Mouse (Mus musculus): ENCODE measurements around the gene Gstm5. TPM values are rescaled to one million over a fixed set of nuclear protein-coding genes. Genes with fewer than 3 reads are reported as not detected.

Gene Gstm5
- polyA plus RNA-seq (2012; rRNA removed) (86.0 and 111 TPM in 2 replicates), polyA plus RNA-seq (2014; fragmentation: Nextera tagmentation; extraction: Ambion mirVana) (183 and 196 TPM in 2 replicates)

DNA sequence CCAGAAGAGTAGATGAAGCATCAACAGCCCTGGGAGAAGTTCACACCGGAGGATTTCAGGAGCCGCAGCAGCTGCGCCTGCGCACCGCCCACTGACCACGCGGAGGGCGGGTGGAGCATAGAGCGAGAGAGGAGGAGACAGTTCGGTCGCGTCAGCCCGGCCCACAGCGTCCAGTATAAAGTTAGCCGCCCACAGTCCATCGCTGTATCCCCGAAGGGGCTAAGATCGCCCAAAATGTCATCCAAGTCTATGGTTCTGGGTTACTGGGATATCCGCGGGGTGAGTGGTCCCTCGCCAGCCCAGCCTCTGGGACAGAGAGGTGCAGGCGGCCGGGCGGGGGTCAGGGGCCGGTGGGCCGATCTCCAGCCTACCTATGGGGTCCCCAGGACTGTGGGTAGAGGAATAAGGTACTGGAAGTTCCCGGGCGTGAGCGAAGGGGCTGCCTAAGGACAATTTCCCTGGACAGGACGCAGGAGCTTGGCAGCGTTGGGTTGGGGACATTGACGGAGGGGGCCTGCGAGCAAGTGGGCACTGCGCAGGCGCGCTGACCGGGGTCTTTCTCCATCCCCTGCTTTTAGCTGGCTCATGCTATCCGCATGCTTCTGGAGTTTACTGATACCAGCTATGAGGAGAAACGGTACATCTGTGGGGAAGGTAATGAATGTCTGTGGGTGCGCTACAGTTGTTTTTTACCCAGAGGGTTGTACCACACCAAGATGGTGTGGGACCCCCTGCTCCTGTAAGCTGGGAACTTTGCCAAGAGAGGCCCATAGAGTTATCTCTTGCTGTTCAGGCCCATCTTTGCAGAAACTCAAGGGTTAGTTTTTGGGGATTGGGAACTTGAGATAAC, at the start of gene Gstm5:
TSS of gene Gstm5 (plus strand) at position 102 of the 850 bp plus-strand sequence.
- Histone ChIP-seq H3K4me2 (ENCODE audit: low read depth) (peak within 1 kb of the TSS; percentile 83), H3K4me1 (replicated peaks; ENCODE audit: control insufficient read depth in 2 of 2, insufficient read depth in 2 of 2, low read length in 1 of 2) (peaks cover 8 to 16% of the 10 kb centered on the region in 2 experiments), H3K27me3 (ENCODE audit: control insufficient read depth, insufficient read depth, low read length) (no peaks in the 10 kb centered on the region), H3K9ac (replicated peaks) (peak within 1 kb of the TSS; percentile 76), H3K4me3 (ENCODE audit: insufficient read depth in 1 of 2, low read depth in 2 of 2, low read length in 2 of 2) (peak within 1 kb of the TSS; percentile 63 to 70), H3K36me3 (replicated peaks; ENCODE audit: control insufficient read depth, insufficient read depth, low read depth) (peaks cover 5% of the 10 kb centered on the region), H3K9me3 (ENCODE audit: control insufficient read depth, low read length) (no peaks in the 10 kb centered on the region), H3K27ac (peak within 1 kb of the TSS; percentile 61)
- TF ChIP-seq CTCF (IDR thresholded peaks at IDR 0.05; ENCODE audit: low read depth): no peak
- TF ChIP-seq EP300 (IDR thresholded peaks at IDR 0.05; ENCODE audit: low read depth): peak; percentile 82
- DNase-seq (ENCODE audit: low read depth in 3 of 3, low spot score in 3 of 3) (peak; percentile 66 to 72 (median 69)), ATAC-seq (ENCODE audit: insufficient read depth) (peak; percentile 91)
- 3% methylated on average over 40 of the region's 40 CpGs for WGBS (ENCODE audit: insufficient replicate concordance)

DNA sequence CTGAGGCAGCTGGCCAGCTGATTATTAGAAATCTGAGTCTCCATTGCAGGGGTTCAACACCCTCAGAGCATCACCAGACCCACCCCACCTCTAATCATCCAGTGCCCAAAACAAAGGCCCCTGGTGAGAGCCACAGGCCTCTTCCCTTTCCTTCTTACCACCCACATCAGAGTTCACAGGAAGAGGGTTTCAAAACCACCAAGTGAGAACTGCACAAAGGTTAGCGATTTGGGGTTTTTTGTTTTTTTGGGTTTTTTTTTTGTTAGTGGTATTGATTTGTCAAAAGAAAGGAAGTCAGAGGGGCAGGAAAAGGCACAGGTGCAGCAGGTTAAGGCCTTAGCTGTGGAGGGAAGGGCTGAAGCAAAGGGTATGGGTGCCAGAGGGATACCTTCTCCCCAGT, 49.4 kb upstream of the Gstm5 start:
- no peak for DNase-seq (ENCODE audit: low read depth in 3 of 3, low spot score in 3 of 3)
- no peak for ATAC-seq (ENCODE audit: insufficient read depth)
- H3K4me3 ChIP-seq (ENCODE audit: insufficient read depth in 1 of 2, low read depth in 2 of 2, low read length in 2 of 2): no peak overlapping the region
- H3K4me1 ChIP-seq (replicated peaks; ENCODE audit: control insufficient read depth in 2 of 2, insufficient read depth in 2 of 2, low read length in 1 of 2): peaks cover 0 to 5% of the 10 kb centered on the region in 2 experiments; a peak in 1 of 4 replicates
- H3K27ac ChIP-seq: no peak overlapping the region
- TF ChIP-seq EP300 (IDR thresholded peaks at IDR 0.05; ENCODE audit: low read depth) (no peak), CTCF (IDR thresholded peaks at IDR 0.05; ENCODE audit: low read depth) (no peak)
- H3K9ac ChIP-seq (replicated peaks): no peak overlapping the region
- H3K36me3 ChIP-seq (replicated peaks; ENCODE audit: control insufficient read depth, insufficient read depth, low read depth): no peaks in the 10 kb centered on the region
- no peak overlapping the region for H3K4me2 ChIP-seq (ENCODE audit: low read depth)
- no peaks in the 10 kb centered on the region for H3K9me3 ChIP-seq (ENCODE audit: control insufficient read depth, low read length)
- H3K27me3 ChIP-seq (ENCODE audit: control insufficient read depth, insufficient read depth, low read length): no peaks in the 10 kb centered on the region
- 15% methylated on average over 1 of the region's 1 CpGs for WGBS (ENCODE audit: insufficient replicate concordance)

DNA sequence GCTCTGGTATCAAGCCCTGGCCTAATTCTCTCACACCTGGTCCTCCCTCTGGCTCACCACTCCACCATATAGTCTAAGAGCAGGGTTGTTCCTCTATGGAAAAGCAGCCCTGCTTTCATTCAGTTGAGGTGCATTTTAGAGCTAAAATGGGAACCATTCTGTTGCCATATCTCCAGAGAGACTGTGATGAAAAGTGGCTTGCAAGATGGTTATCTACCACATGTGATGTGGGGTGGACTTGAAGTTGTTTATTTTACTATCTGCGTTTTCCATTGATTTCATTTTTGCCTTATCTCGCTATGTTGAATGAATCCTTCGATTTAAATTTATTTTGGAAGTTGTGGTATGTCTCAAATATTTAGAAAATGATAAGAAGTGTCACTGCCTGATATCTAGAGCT, 48.8 kb upstream of the Gstm5 start:
- ATAC-seq (ENCODE audit: insufficient read depth) (no peak), DNase-seq (ENCODE audit: low read depth in 3 of 3, low spot score in 3 of 3) (no peak)
- Histone ChIP-seq H3K9me3 (ENCODE audit: control insufficient read depth, low read length) (no peaks in the 10 kb centered on the region), H3K36me3 (replicated peaks; ENCODE audit: control insufficient read depth, insufficient read depth, low read depth) (no peaks in the 10 kb centered on the region), H3K4me3 (ENCODE audit: insufficient read depth in 1 of 2, low read depth in 2 of 2, low read length in 2 of 2) (no peak overlapping the region), H3K4me1 (replicated peaks; ENCODE audit: control insufficient read depth in 2 of 2, insufficient read depth in 2 of 2, low read length in 1 of 2) (peaks cover 0 to 5% of the 10 kb centered on the region in 2 experiments; a peak in 1 of 4 replicates), H3K27me3 (ENCODE audit: control insufficient read depth, insufficient read depth, low read length) (no peaks in the 10 kb centered on the region), H3K9ac (replicated peaks) (no peak overlapping the region), H3K27ac (no peak overlapping the region), H3K4me2 (ENCODE audit: low read depth) (no peak overlapping the region)
- no peak for TF ChIP-seq EP300 (IDR thresholded peaks at IDR 0.05; ENCODE audit: low read depth)
- no peak for TF ChIP-seq CTCF (IDR thresholded peaks at IDR 0.05; ENCODE audit: low read depth)
- WGBS (ENCODE audit: insufficient replicate concordance): 18% methylated on average over 3 of the region's 3 CpGs

DNA sequence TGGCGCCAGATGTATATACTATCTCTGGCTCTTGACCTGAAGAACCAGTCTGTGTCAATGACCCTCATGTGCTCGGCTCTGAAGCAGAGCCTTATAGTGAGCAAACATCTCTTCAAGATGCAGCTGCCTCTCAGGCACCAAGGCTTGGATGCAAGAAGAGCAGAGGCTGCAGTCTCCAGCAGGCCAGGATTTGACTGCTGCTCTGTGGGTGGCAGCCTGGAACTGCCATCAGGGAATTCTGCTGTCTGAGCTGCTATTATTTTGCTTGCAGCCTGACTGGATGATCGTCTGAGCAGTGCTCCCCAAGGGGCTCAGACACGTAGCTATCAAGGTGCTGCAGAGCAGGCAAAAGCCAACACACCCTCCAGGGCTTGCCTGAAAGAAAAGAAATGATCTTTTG, 47.5 kb upstream of the Gstm5 start:
- DNase-seq (ENCODE audit: low read depth in 3 of 3, low spot score in 3 of 3) (no peak), ATAC-seq (ENCODE audit: insufficient read depth) (no peak)
- Histone ChIP-seq H3K4me2 (ENCODE audit: low read depth) (no peak overlapping the region), H3K36me3 (replicated peaks; ENCODE audit: control insufficient read depth, insufficient read depth, low read depth) (no peaks in the 10 kb centered on the region), H3K4me1 (replicated peaks; ENCODE audit: control insufficient read depth in 2 of 2, insufficient read depth in 2 of 2, low read length in 1 of 2) (peaks cover 0 to 5% of the 10 kb centered on the region in 2 experiments; a peak in 1 of 4 replicates), H3K27me3 (ENCODE audit: control insufficient read depth, insufficient read depth, low read length) (no peaks in the 10 kb centered on the region), H3K4me3 (ENCODE audit: insufficient read depth in 1 of 2, low read depth in 2 of 2, low read length in 2 of 2) (no peak overlapping the region), H3K9me3 (ENCODE audit: control insufficient read depth, low read length) (no peaks in the 10 kb centered on the region), H3K27ac (no peak overlapping the region), H3K9ac (replicated peaks) (no peak overlapping the region)
- 42% methylated on average over 4 of the region's 4 CpGs for WGBS (ENCODE audit: insufficient replicate concordance)
- TF ChIP-seq CTCF (IDR thresholded peaks at IDR 0.05; ENCODE audit: low read depth) (no peak), EP300 (IDR thresholded peaks at IDR 0.05; ENCODE audit: low read depth) (no peak)

DNA sequence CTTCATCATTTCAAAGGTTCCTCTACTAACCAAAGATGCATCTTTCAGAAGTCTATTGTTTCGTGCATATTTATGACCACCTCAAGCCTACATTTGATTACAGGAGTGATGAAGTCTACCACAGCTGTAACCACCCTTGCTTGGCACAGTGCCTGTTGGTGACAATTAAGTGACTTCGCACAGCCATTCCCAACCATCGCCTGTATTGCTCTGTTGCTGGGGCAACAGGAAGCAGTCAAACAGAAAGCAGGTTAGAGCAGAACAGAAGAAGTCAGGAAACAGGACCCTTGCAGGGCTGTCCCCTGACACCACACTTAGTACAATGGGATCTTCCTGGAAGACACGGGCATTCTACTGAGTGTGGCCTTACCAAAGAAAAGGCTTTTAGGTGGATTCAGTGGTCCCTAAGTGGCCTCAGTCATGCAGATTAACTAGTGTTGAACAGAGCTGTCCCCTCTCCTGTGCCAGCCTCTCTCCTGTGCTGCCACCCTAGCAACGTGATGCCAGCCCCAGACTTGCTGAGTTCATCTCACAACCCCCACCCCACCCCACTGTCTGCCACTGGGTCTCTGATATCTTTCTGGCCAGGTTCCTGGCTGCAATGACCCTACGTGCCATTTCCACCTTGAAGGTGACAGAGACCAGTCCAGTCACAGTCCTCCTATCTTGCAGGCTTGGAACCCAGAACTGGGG, 46.5 kb upstream of the Gstm5 start:
- H3K4me3 ChIP-seq (ENCODE audit: insufficient read depth in 1 of 2, low read depth in 2 of 2, low read length in 2 of 2): no peak overlapping the region
- no peak overlapping the region for H3K9ac ChIP-seq (replicated peaks)
- no peaks in the 10 kb centered on the region for H3K36me3 ChIP-seq (replicated peaks; ENCODE audit: control insufficient read depth, insufficient read depth, low read depth)
- H3K4me1 ChIP-seq (replicated peaks; ENCODE audit: control insufficient read depth in 2 of 2, insufficient read depth in 2 of 2, low read length in 1 of 2): peaks cover 0 to 5% of the 10 kb centered on the region in 2 experiments; a peak in 1 of 4 replicates
- H3K9me3 ChIP-seq (ENCODE audit: control insufficient read depth, low read length): no peaks in the 10 kb centered on the region
- DNase-seq (ENCODE audit: low read depth in 3 of 3, low spot score in 3 of 3) (no peak), ATAC-seq (ENCODE audit: insufficient read depth) (no peak)
- no peaks in the 10 kb centered on the region for H3K27me3 ChIP-seq (ENCODE audit: control insufficient read depth, insufficient read depth, low read length)
- H3K4me2 ChIP-seq (ENCODE audit: low read depth): no peak overlapping the region
- H3K27ac ChIP-seq: no peak overlapping the region
- TF ChIP-seq CTCF (IDR thresholded peaks at IDR 0.05; ENCODE audit: low read depth) (no peak), EP300 (IDR thresholded peaks at IDR 0.05; ENCODE audit: low read depth) (no peak)
- 35% methylated on average over 6 of the region's 6 CpGs for WGBS (ENCODE audit: insufficient replicate concordance)

All from liver, embryonic 14.5 days (tissue).